Mouse (Mus musculus) hindlimb bud, embryonic 11.5 days (tissue): ENCODE data around the gene Fhad1.
"Not testable (repeated sequence)": the region's sequence is repeated elsewhere in the genome, so short reads cannot be mapped to it uniquely, and the experiment has no call there.

ENCODE experiments used
- DNase-seq: peaks from one replicate; pipeline ENCODE4 v3.0.0-alpha.2; 2012; ENCODE audit warnings: low read depth, low spot score; ENCODE audit errors: extremely low spot score

Fhad1 gene

GRCm38 (mm10) chr4:142014659-142015608 lies at the start of gene Fhad1:
Gene Fhad1, minus strand, starts transcription at chr4:142015082.
- DNase-seq = no peak

DNA sequence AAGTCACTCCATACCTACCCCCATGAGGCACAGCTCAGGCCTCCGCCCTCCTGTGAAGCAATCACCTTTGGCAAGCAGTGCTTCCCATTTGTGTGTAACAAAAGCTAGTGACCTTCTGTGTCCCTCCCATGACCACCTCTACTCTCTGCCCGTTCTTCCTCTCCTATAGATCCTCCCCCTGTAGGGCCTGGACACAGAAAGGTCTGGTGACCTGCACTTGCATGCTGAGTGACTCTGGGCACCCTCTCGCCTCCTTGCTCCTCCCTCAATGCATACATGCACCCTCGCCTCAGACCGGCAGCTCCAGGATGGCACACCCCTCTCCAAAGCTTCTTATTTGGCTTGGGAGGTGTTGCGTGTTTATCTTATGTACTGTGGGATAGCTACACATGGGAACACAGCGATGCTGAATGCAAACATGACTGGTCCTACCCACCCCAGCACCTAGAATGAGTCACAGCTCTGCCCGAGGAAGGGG lies 48.2 kb upstream of the Fhad1 start:
- DNase-seq = no peak

- no peak for DNase-seq
Measured at GRCm38 (mm10) chr4:142061485-142062240, 46.8 kb upstream of the Fhad1 start.

- no peak for DNase-seq
Measured at GRCm38 (mm10) chr4:142060455-142061378, 45.8 kb upstream of the Fhad1 start.

GRCm38 (mm10) chr4:142059841-142060193 lies 44.9 kb upstream of the Fhad1 start:
- no peak for DNase-seq

DNA sequence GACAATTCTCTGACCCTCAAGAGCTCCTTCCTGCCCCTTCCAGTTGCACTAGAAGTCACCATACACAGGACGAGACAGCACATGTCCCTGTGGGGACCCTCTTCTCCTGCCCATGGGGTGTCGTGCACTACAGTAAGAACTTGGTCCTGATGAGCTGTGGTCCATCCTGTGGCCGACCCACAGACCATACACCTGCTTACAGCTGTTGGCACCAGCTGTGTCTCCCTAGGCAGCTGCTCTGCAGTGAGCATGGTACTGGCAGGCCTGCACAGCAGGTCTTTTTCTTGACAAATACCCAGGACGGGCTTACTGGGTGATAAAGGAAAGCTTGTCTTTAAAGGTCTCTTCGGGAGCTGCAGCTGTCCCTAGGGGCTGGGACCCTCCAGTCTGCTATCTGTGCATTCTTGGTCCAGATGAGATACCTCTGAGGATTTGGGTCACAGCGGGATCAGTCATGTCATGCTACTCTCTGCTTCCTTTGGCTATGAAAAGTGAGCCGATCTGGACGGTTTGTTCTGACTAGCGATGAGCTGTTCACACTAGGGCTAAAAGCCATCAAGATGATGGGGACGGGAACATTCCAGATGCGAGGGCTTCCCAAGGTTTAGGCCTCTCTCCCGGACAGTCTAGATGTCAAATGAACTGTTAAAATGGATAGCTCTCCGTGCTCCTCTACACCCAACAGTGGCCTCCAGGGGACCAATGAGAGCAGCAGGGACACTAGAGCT lies 44.4 kb upstream of the Fhad1 start:
- DNase-seq = no peak

GRCm38 (mm10) chr4:142057529-142058216 lies 42.8 kb upstream of the Fhad1 start:
- no peak for DNase-seq

DNA sequence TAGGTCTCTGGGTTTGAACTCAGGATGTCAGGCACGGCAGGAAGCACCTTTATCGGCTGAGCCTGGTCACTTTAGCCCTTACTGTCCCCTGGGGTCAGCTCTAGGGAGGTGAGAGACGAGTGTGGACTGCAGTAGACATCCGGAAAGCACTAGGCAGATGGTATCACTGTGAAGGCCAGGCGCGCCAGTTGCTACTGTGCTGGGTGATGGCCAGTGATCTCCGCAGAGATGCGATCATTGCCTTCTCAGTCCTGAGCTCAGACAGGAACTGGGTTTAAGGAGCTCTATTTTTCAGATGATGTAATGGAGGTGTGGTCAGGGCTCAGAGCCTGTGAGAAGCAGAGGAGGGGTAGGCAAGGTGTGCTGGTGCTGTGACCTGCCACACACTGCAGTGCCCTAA lies 40.7 kb upstream of the Fhad1 start:
- no peak for DNase-seq

DNA sequence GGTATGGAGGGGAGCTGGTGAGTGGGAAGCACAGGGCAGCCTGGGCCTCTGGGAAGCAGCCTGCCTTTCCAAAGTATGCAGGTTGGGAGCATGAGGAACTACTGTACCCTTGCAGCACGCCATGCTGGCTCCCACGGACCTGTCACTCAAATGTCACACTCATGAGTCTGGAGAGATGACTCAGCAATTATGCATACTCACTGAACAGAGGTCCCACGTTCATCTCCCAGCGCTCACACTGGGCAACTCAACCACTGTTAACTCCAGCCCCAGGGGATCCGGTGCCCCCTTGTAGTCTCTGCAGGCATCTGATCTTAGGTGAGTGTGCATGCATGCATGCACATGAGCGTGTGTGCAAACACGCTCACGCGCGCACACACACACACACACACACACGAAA lies 39.7 kb upstream of the Fhad1 start:
- no peak for DNase-seq

GRCm38 (mm10) chr4:142053661-142054448 lies 39.0 kb upstream of the Fhad1 start:
- no peak for DNase-seq

DNA sequence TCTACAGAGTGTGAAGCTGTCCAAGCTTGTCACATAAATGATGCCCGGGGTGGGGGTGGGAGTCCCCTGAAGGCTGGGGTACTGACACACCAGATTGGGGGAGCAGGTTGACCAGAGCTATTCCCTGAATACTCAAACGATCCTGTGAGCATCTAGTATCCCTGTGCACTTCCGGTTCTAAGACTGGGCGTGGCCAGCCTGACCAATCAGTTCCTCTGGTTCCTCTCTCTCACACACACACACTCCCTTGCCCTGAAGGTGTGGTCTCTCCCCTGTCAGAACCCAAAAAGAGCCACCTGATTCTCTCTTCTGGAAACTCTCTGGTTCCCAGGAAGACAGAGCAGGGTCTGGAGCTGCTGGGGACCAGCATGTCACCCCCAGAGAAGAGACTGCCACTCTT lies 38.4 kb upstream of the Fhad1 start:
- DNase-seq = no peak

- no peak for DNase-seq
Measured at GRCm38 (mm10) chr4:142052391-142053132, 37.7 kb upstream of the Fhad1 start.

DNA sequence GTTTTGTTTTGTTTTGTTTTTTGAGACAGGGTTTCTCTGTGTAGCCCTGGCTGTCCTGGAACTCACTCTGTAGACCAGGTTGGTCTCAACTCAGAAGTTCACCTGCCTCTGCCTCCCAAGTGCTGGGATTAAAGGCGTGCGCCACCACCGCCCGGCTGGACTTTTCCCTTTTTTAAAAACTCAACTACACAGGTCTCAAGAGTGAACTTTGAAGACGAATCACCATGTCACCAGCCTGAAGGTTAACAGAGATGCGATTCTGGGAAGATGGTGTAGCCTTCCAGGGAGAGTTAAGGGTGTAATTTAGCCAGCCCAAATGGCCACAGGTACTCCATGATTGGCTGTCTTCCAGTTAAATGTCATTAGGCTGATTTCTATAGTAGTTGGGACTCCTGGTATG lies 37.0 kb upstream of the Fhad1 start:
- not testable (repeated sequence) for DNase-seq

DNA sequence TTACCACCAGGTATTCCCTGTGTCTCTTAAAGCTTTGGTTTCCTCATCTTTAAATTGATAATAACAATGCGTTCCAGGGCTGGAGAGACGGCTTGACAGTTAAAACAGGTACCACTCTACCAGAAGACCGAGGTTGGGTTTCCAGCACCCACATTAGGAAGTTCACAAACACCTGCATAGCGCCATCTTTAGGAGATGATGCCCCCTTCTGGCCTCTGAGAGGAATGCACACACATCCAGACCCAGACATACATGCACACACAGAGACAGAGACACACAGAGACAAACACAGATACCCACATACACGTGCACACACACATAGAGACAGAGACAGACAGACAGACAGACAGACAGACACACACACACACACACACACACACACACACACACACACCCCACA lies 35.1 kb upstream of the Fhad1 start:
- DNase-seq = no peak

DNA sequence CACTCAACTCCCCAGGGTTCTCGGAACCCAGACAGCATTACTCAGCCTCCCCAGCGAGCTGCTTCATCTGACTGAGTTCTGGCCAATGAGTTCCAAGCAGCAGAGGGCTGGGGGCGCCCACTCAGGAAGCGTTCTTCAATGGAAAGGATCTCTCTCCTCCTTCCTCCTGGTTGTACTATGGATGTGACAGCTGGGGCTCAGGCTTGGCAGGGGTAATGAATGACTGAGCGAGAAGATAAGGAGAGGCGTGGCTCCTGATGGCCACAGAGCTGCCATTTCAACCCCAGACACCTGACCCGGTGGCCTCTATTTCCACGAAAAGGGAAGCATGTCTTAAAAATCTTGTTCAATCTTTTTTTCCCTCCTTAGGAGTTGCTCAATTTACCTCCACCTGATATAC lies 33.5 kb upstream of the Fhad1 start:
- no peak for DNase-seq

DNA sequence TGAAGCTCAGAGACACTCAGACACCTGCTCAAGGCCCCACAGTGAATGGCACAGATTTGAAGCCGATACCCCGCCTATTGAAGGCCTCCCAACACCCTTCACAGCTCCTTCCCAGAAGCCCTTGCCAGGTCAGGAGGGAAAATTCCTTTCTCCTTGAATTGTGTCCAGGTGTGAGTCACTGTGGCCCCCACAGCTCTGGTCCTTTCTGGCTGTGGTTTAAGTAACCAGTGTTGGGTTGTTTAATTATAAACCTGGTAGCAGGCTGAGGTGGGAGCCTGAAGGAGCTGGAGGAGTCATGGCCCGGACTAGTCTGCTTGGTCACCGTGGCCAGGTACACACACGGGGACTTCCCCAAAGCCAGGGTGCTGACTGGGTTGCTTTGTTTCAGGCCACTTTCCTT lies 32.1 kb upstream of the Fhad1 start:
- DNase-seq = no peak

DNA sequence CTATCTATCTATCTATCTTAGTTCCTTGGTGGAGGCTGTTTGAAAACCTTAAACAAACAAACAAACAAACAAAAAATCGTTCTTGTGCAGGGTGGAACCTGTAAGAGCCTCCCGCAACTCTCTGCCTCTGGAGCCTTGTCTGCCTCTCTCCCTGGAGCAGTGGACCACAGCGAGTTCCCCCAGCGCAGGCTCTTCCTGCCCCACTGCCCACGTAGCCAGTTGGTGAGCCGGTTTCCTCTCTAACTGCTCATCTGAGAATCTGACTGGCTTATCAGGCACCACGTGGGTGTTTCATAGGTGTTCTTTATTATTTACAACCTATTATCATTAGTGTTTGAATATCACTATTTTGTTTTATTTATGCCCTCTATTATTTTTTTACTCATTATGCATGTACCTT lies 31.6 kb upstream of the Fhad1 start:
- no peak for DNase-seq

DNA sequence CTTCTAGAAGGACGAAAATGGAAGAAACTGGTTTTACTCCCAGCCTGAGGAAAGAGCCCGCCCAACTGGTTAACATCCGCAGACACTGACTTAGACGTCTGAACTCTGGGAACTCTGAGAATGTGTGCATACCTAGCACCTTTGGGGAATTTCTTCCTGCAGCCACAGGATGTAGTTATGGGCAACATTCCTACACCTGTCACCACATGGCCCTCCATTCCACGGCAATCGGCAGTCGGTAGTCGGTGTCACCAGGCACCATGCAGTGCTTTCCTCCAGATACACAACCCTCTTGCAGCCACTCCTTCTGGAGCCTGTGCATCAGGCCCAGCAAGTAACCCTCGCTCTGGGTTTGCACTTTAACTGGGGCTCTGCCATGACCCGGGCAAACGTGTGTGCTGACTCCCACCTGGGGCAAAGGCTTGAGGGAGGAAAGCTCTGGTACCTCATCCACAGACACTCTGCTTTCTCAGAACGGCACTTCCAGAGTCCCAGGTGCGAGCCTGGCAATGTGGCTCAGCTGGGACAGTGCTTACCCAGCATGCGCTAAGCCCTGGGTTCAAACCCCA lies 30.8 kb upstream of the Fhad1 start:
- no peak for DNase-seq
